Mouse (Mus musculus) limb, embryonic 14.5 days (tissue): ENCODE results near the gene Rsad2. TPM values are rescaled to one million over a fixed set of nuclear protein-coding genes. Genes with fewer than 3 reads are reported as not detected.

Experiments used
- ATAC-seq: fragments of 200-750 bp; cut with Nextera tagmentation; 2 replicates; pipeline ENCODE4 v1.8.0; 2017; ENCODE audit warnings: low read depth, moderate number of reproducible peaks, moderate TSS enrichment; ENCODE audit not compliant: low FRiP score
- DNase-seq: peaks from one replicate; pipeline ENCODE4 v3.0.0-alpha.2; 2015; ENCODE audit warnings: low spot score
- H3K27ac ChIP-seq: fragments of 300-500 bp; sonication (generic); replicated peaks from 2 replicates; pipeline ENCODE4 v1.5.1; 2014; ENCODE audit warnings: low read depth, mild to moderate bottlenecking, low read length, moderate library complexity, mixed read lengths
- H3K27me3 ChIP-seq: fragments of 300-500 bp; sonication (generic); 2 replicates; pipeline ENCODE4 v1.6.1; 2014; ENCODE audit warnings: low read length, mixed read lengths; ENCODE audit not compliant: control insufficient read depth, insufficient read depth
- H3K36me3 ChIP-seq: fragments of 300-500 bp; sonication (generic); 2 replicates; pipeline ENCODE4 v1.6.1; 2014; ENCODE audit warnings: mild to moderate bottlenecking, low read length, moderate library complexity, mixed read lengths; ENCODE audit not compliant: control insufficient read depth, insufficient read depth
- H3K4me1 ChIP-seq: fragments of 300-500 bp; sonication (generic); 2 replicates; pipeline ENCODE4 v1.6.1; 2014; ENCODE audit warnings: antibody characterized with exemption, low read length, mixed read lengths; ENCODE audit not compliant: control insufficient read depth, insufficient read depth
- H3K4me2 ChIP-seq: fragments of 300-500 bp; sonication (generic); replicated peaks from 2 replicates; pipeline ENCODE4 v1.6.1; 2014; ENCODE audit warnings: low read depth, mild to moderate bottlenecking, low read length, moderate library complexity; ENCODE audit not compliant: severe bottlenecking
- H3K4me3 ChIP-seq: fragments of 300-500 bp; sonication (generic); replicated peaks from 2 replicates; pipeline ENCODE4 v1.5.1; 2014; ENCODE audit warnings: low read length
- H3K9ac ChIP-seq: fragments of 300-500 bp; sonication (generic); 2 replicates; pipeline ENCODE4 v1.6.1; 2014; ENCODE audit warnings: mild to moderate bottlenecking, low read depth, low read length, moderate library complexity; ENCODE audit not compliant: severe bottlenecking
- H3K9me3 ChIP-seq: fragments of 300-500 bp; sonication (generic); 2 replicates; pipeline ENCODE4 v1.6.1; 2016; ENCODE audit warnings: low read length; ENCODE audit not compliant: control insufficient read depth
- POLR2A ChIP-seq: fragments of 200-500 bp; IDR thresholded peaks from 2 replicates; pipeline ENCODE4 v1.8.0; 2012; ENCODE audit warnings: inconsistent platforms, mild to moderate bottlenecking, moderate library complexity, borderline replicate concordance; ENCODE audit not compliant: insufficient read depth, insufficient read length; ENCODE audit errors: extremely low read depth
- WGBS: fragments of 180-500 bp; shearing (Covaris S2); extraction: QIAGEN DNeasy Blood & Tissue Kit; methylation state at CpG from one replicate; pipeline ENCODE4 v1.1.7; 2014; 5-methylcytosine and 5-hydroxymethylcytosine counted together
- polyA plus RNA-seq, 2 experiments: library from polyadenylated mRNA; depleted of rRNA in 1 of 2; stranded (reverse) in 1 of 2; unstranded in 1 of 2; fragments of >200 nt; fragmentation: Nextera tagmentation in 1 of 2; extraction: Ambion mirVana in 1 of 2; gene quantifications; 2 replicates each; pipeline versions ENCODE4 v1.2.1 to v1.2.3; 2012 to 2014

Rsad2 gene
- polyA plus RNA-seq, 2 experiments, result 0.55 to 0.66 TPM

- DNase-seq, result no peak
These were observed 44.3 kb downstream of the Rsad2 start for GRCm38 (mm10) chr12:26411841-26412450.

GRCm38 (mm10) chr12:26410443-26410842 is 45.8 kb downstream of the Rsad2 start:
- no peak for TF ChIP-seq POLR2A
- Histone ChIP-seq H3K4me2 (no peak overlapping the region), H3K4me1 (peaks cover 49% of the 10 kb centered on the region), H3K36me3 (peaks cover 15% of the 10 kb centered on the region), H3K27me3 (no peaks in the 10 kb centered on the region), H3K27ac (no peak overlapping the region), H3K9me3 (no peaks in the 10 kb centered on the region), H3K4me3 (no peak overlapping the region), H3K9ac (no peak overlapping the region)
- DNase-seq, result no peak
- 86% methylated on average over 3 of the region's 3 CpGs for WGBS
- no peak for ATAC-seq

More at GRCm38 (mm10) chr12:26411841-26412450, 44.3 kb downstream of the Rsad2 start:
- Histone ChIP-seq H3K4me1 (peaks cover 37% of the 10 kb centered on the region), H3K4me2 (peak overlapping the region; percentile 64), H3K9me3 (no peaks in the 10 kb centered on the region), H3K27ac (0 out of 2 replicates have a peak overlapping the region, but pooled peaks have one; percentile 45), H3K27me3 (no peaks in the 10 kb centered on the region), H3K4me3 (peak overlapping the region; percentile 91; the same call in 1 of the 2 replicates), H3K36me3 (peaks cover 15% of the 10 kb centered on the region), H3K9ac (no peak overlapping the region)
- TF ChIP-seq POLR2A, result no peak
- WGBS, result 54% methylated on average over 10 of the region's 10 CpGs
- ATAC-seq, result no peak

- peaks cover 23% of the 10 kb centered on the region for H3K36me3 ChIP-seq
- H3K27ac ChIP-seq, result no peak overlapping the region
- DNase-seq (no peak), ATAC-seq (no peak)
- H3K27me3 ChIP-seq, result no peaks in the 10 kb centered on the region
- H3K4me2 ChIP-seq, result no peak overlapping the region
- H3K4me3 ChIP-seq, result no peak overlapping the region
- peaks cover 51% of the 10 kb centered on the region for H3K4me1 ChIP-seq
- H3K9me3 ChIP-seq, result no peaks in the 10 kb centered on the region
- TF ChIP-seq POLR2A, result no peak
- H3K9ac ChIP-seq, result no peak overlapping the region
- WGBS, result 78% methylated on average over 9 of the region's 9 CpGs
These were observed 47.5 kb downstream of the Rsad2 start for GRCm38 (mm10) chr12:26408707-26409106.

GRCm38 (mm10) chr12:26404781-26405702 is 51.2 kb downstream of the Rsad2 start:
- H3K4me1 ChIP-seq, result peaks cover 30% of the 10 kb centered on the region
- no peak for TF ChIP-seq POLR2A
- H3K9ac ChIP-seq, result no peak overlapping the region
- H3K27ac ChIP-seq, result peak overlapping the region; percentile 72
- H3K4me3 ChIP-seq, result no peak overlapping the region
- peaks cover 30% of the 10 kb centered on the region for H3K36me3 ChIP-seq
- H3K27me3 ChIP-seq, result no peaks in the 10 kb centered on the region
- DNase-seq (no peak), ATAC-seq (peak; percentile 41; the same call in 1 of the 2 replicates)
- H3K4me2 ChIP-seq, result no peak overlapping the region
- 76% methylated on average over 11 of the region's 11 CpGs for WGBS
- no peaks in the 10 kb centered on the region for H3K9me3 ChIP-seq

- Histone ChIP-seq H3K9ac (no peak overlapping the region), H3K4me2 (no peak overlapping the region), H3K27ac (no peak overlapping the region), H3K4me1 (peaks cover 32% of the 10 kb centered on the region), H3K27me3 (no peaks in the 10 kb centered on the region), H3K9me3 (no peaks in the 10 kb centered on the region), H3K36me3 (peaks cover 23% of the 10 kb centered on the region), H3K4me3 (no peak overlapping the region)
- no peak for TF ChIP-seq POLR2A
- DNase-seq, result no peak
- 79% methylated on average over 16 of the region's 16 CpGs for WGBS
- ATAC-seq, result no peak
These were observed 52.7 kb downstream of the Rsad2 start for GRCm38 (mm10) chr12:26403372-26404125.
